Mouse (Mus musculus) Patski (cell line): ENCODE measurements around the gene Htra3. TPM values are rescaled to one million over a fixed set of nuclear protein-coding genes. Genes with fewer than 3 reads are reported as not detected.

Source experiments
- ATAC-seq: fragments of 100-300 bp; one replicate; pipeline ENCODE4 v1.8.0; 2021
- CTCF ChIA-PET: fragments of 350-600 bp; sonication (Branson Sonifier 250); formaldehyde crosslinking; loops from one replicate; lab custom pipeline; 2022; ENCODE audit warnings: inconsistent platforms; lab: Charles Lee
- POLR2A ChIA-PET: fragments of 350-600 bp; sonication (Branson Sonifier 250); formaldehyde crosslinking; loops from one replicate; lab custom pipeline; 2022; ENCODE audit warnings: antibody characterized with exemption, inconsistent platforms; lab: Charles Lee
- DNase-seq: peaks from one replicate; pipeline ENCODE4 v3.0.0-alpha.2; 2011; ENCODE audit warnings: low read depth, low spot score
- H3K27me3 ChIP-seq: fragments of 371-371 bp; one replicate; pipeline ENCODE4 v1.5.1; 2021
- CTCF ChIP-seq: fragments of 100-300 bp; IDR thresholded peaks from one replicate; pipeline ENCODE4 v1.5.1; 2021
- in situ Hi-C: fragments of 300-500 bp; cut with MboI; formaldehyde crosslinking; loops from 3 replicates; pipeline ENCODE4 v1.11.1; 2018; ENCODE audit warnings: low pct_unique_long_range_greater_than_20kb, mixed read lengths
- polyA plus RNA-seq: library from polyadenylated mRNA; unstranded; gene quantifications from one replicate; pipeline ENCODE4 v1.2.3, GENCODE M21; 2021

Htra3 gene
- polyA plus RNA-seq, 1 experiment from 2014 or later = 0.36 TPM

DNA sequence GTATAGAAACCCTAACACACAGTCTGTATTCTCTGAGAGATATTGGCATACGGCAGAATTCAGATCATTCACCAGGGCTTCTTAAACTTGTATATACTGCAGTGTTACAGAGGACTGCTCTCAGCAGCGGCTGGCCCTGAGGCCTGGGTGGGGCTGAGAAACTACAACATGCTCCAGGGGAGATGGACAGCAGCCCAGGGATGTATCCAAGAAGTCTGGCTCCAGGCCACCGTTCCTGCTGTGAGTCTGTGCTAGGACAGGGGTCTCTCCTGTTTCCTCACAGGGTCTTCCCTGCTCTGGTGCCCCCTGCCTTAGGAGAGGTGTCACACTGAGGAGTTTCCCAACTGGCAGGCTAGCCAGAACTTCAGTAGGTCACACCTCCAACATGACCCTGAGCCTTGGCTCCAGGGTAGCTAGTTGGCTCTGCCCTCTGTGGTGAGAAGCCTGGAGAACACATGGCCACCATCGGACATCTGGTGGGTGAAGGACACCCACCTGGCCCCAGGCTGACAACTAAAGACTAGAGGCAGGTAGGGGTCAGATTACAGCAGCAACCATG is 23.1 kb upstream of the Htra3 start:
- no peak for TF ChIP-seq CTCF
- CTCF ChIA-PET = interaction anchor here (1.2 to 5.5 kb wide), 6 partner anchors 9 to 156 kb away, joined by 3 to 61 read pairs (median 8); partner anchors contain the start of gene Ablim2
- POLR2A ChIA-PET = no interaction called here
- H3K27me3 ChIP-seq = no peaks in the 10 kb centered on the region
- in situ Hi-C loops = no loop called here
- no peak for DNase-seq
- no peak for ATAC-seq

DNA sequence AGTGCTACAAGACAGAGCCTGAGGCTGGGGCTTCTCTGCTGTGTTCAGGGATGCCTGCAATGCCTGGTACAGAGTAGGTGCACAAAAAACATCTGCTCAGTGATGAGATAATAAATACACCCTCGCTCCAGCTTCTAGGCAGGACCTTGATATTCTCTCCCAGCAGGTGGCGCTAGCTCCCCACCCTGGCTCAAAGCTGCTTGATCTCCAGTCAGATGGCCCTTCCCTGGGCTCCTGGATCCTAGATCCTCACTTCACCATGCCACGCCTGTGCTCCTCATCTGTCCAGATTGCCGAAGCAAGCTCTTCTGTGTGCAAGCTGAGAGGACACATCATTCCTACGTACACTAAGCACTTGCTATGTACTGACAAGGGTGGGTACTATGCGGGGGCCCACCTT is 21.5 kb upstream of the Htra3 start:
- ChIA-PET POLR2A (interaction anchor here (1.1 kb wide), 2 partner anchors 8 to 14 kb away, joined by 3 read pairs; no protein-coding TSS in a partner anchor), CTCF (interaction anchor here (1.1 to 5.5 kb wide), 18 partner anchors 11 to 155 kb away, joined by 3 to 61 read pairs (median 5); partner anchors contain the start of genes Ablim2, Htra3 and Trmt44)
- H3K27me3 ChIP-seq = no peaks in the 10 kb centered on the region
- DNase-seq (no peak), ATAC-seq (peak; percentile 37)
- in situ Hi-C loops = no loop called here
- TF ChIP-seq CTCF = no peak

DNA sequence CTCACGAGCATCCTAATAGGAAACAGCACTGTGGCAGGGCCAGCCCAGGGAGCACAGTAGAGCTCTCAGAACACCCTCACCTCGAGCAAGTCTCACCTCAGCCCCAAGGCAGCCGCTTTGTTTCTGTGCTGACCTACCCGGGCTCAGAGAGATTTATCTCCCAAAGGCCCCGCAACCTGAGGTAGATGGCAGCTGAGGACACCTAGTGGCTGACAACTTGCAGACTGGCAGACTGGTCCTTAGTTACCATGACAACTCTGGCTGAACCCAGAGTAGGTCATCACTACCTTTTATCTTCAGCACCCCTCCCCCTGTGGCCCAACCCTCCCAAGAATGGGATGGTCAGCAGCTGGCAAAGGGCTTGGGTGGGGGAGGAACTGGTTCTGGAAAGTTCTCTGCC is 16.2 kb upstream of the Htra3 start:
- in situ Hi-C loops = no loop called here
- POLR2A ChIA-PET = interaction anchor here (0.9 kb wide), 1 partner anchor 15 kb away, joined by 3 read pairs; no protein-coding TSS in a partner anchor

GRCm38 (mm10) chr5:35693638-35694037 is 14.1 kb upstream of the Htra3 start:
- TF ChIP-seq CTCF = no peak
- in situ Hi-C loops = no loop called here
- DNase-seq (no peak), ATAC-seq (no peak)
- POLR2A ChIA-PET = interaction anchor here (0.6 to 1.4 kb wide), 3 partner anchors 12 to 129 kb away, joined by 3 to 4 read pairs (median 3); no protein-coding TSS in a partner anchor
- CTCF ChIA-PET = interaction anchor here (0.8 to 2.0 kb wide), 5 partner anchors 20 to 98 kb away, joined by 3 to 8 read pairs (median 6); no protein-coding TSS in a partner anchor
- no peaks in the 10 kb centered on the region for H3K27me3 ChIP-seq

More for the DNA sequence above, 16.2 kb upstream of the Htra3 start:
- H3K27me3 ChIP-seq = no peaks in the 10 kb centered on the region
- DNase-seq (no peak), ATAC-seq (no peak)
- CTCF ChIA-PET = interaction anchor here (1.1 kb wide), 2 partner anchors 11 to 13 kb away, joined by 3 to 4 read pairs; no protein-coding TSS in a partner anchor
- TF ChIP-seq CTCF = no peak

DNA sequence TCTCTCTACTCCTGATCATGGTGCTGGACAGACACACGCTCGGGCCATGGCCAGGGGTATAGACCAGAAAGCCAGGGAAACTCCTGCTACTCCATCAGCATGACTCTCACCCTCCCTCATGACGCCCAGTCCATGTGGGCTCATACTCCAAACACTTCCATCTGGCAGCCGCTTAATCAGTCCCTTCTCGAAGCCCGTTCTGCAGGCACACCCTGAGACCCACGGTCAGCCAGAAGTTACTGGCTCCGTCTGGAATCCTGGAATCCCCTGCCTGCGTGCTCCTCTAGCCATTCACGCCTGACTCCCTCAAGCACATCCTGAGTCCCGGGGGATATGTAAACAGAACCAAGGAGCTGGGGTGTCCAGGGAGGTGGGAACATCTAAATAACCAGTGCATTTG is 11.7 kb upstream of the Htra3 start:
- no peak for TF ChIP-seq CTCF
- H3K27me3 ChIP-seq = no peaks in the 10 kb centered on the region
- in situ Hi-C loops = no loop called here
- CTCF ChIA-PET = interaction anchor here (1.8 to 3.3 kb wide), 3 partner anchors 9 to 22 kb away, joined by 5 to 12 read pairs (median 7); no protein-coding TSS in a partner anchor
- ATAC-seq (peak; percentile 20), DNase-seq (peak; percentile 94)
- POLR2A ChIA-PET = no interaction called here

GRCm38 (mm10) chr5:35690485-35691165 is 11.0 kb upstream of the Htra3 start:
- ChIA-PET POLR2A (no interaction called here), CTCF (interaction anchor here (1.8 to 3.3 kb wide), 3 partner anchors 10 to 23 kb away, joined by 5 to 12 read pairs (median 7); no protein-coding TSS in a partner anchor)
- DNase-seq (no peak), ATAC-seq (no peak)
- in situ Hi-C loops = no loop called here
- no peak for TF ChIP-seq CTCF
- H3K27me3 ChIP-seq = no peaks in the 10 kb centered on the region

DNA sequence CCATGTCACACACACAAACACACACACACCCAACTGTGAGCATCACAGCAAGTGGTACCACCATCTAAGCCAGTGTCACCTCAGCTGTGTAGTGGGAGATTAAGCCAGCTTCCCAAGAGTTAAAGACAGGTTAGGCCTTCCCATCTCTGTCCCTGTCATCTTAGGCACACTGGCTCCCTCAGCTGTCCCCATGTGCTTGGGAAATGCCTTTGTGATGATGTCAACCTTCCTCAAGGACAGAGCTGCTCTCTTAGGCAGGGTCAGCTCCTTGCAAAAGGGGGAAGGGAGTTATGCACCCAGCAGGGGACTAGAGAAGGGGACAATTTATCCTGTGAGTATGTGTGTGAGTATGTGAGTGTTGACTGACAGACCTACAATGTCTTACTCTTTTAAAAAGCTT is 9.8 kb upstream of the Htra3 start:
- ChIA-PET POLR2A (interaction anchor here (1.1 kb wide), 1 partner anchor 24 kb away, joined by 3 read pairs; no protein-coding TSS in a partner anchor), CTCF (interaction anchor here (1.2 to 3.3 kb wide), 4 partner anchors 11 to 24 kb away, joined by 3 to 12 read pairs (median 8); no protein-coding TSS in a partner anchor)
- no peaks in the 10 kb centered on the region for H3K27me3 ChIP-seq
- ATAC-seq (no peak), DNase-seq (no peak)
- no peak for TF ChIP-seq CTCF
- in situ Hi-C loops = no loop called here

DNA sequence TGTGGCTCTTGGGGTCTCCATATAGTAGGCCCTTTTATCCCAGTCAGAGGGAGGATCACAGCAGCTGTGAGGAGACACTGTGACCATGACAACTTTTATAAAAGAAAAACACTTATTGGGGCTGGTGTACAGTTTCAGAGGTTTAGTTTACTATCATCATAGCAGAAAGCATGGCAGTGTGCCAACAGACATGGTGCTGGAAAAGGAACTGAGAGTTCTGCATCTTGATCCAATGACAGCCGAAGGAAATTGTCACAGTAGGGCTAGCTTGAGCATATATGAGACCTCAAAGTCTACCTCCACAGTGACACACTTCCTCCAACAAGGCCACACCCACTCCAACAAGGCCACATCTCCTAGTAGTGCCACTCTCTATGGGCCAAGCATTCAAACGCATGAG is 9.3 kb upstream of the Htra3 start:
- DNase-seq = no peak
- no peak for TF ChIP-seq CTCF
- no peak for ATAC-seq
- in situ Hi-C loops = no loop called here
- POLR2A ChIA-PET = interaction anchor here (1.1 kb wide), 2 partner anchors 13 to 24 kb away, joined by 3 read pairs; no protein-coding TSS in a partner anchor
- no peaks in the 10 kb centered on the region for H3K27me3 ChIP-seq
- CTCF ChIA-PET = interaction anchor here (1.2 to 3.3 kb wide), 3 partner anchors 12 to 25 kb away, joined by 3 to 12 read pairs (median 12); no protein-coding TSS in a partner anchor

DNA sequence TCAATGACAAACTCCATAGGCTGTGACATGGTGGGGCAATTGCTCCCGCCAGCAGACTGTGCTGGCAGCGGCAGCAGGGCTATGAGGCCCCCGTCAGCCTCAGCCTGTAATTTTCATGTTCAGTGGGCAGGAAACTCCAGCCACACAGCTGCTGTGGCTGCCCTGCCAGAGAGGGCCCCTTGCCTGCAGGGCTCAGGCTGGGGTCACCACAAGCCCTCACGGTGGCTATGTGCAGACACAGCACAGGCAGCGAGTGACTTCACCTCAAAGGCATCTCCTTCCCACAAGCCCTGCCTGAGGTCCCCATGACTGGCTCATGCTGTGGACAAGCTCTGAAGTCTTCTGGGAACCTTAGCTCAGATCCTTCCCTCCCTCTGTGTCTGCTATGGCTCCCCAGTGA is 7.5 kb upstream of the Htra3 start:
- peak; percentile 93 for ATAC-seq
- no peak for TF ChIP-seq CTCF
- ChIA-PET CTCF (interaction anchor here (0.9 to 3.2 kb wide), 7 partner anchors 13 to 96 kb away, joined by 3 to 12 read pairs (median 7); no protein-coding TSS in a partner anchor), POLR2A (interaction anchor here (1.1 kb wide), 1 partner anchor 14 kb away, joined by 3 read pairs; no protein-coding TSS in a partner anchor)
- no peaks in the 10 kb centered on the region for H3K27me3 ChIP-seq
- peak; percentile 98 for DNase-seq
- in situ Hi-C loops = no loop called here

DNA sequence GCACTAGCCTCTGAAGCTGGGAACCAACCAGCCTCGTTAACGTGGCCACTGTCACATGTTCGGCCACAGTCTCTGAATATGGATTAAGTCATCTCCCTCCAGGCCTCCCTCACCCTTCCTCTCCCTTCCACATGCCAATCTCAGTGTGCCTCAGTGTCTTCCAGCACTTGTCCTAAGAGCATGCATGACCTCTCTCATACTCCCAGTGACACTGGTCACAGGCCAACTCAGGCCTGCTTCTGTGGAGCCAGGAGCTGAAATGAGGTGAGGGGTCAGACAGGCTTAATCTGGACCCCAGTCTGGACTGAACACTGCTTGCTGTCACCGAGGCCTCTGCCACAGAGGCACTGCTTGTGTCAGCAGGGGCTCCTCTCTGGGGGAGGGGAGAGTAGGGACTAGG is 6.8 kb upstream of the Htra3 start:
- in situ Hi-C loops = no loop called here
- DNase-seq (no peak), ATAC-seq (no peak)
- ChIA-PET POLR2A (interaction anchor here (0.5 to 1.1 kb wide), 2 partner anchors 15 to 29 kb away, joined by 3 read pairs; no protein-coding TSS in a partner anchor), CTCF (interaction anchor here (1.7 to 2.3 kb wide), 4 partner anchors 12 to 90 kb away, joined by 4 to 10 read pairs (median 8); no protein-coding TSS in a partner anchor)
- TF ChIP-seq CTCF = no peak
- no peaks in the 10 kb centered on the region for H3K27me3 ChIP-seq
